Mouse (Mus musculus) myocyte (in vitro differentiated cells): ENCODE results near the gene Gm10837.

Experiments
- E2F4 ChIP-seq: IDR thresholded peaks from one replicate; pipeline ENCODE4 v1.6.1; 2011; ENCODE audit warnings: mild to moderate bottlenecking, control low read depth, moderate library complexity; ENCODE audit not compliant: insufficient read depth
- MAX ChIP-seq: IDR thresholded peaks from one replicate; pipeline ENCODE4 v1.6.1; 2011; ENCODE audit warnings: low read depth, mild to moderate bottlenecking, control low read depth
- POLR2A ChIP-seq: IDR thresholded peaks from one replicate; pipeline ENCODE4 v1.6.1; 2011; ENCODE audit warnings: low read depth, mild to moderate bottlenecking, control low read depth, moderate library complexity; ENCODE audit not compliant: insufficient read length

DNA sequence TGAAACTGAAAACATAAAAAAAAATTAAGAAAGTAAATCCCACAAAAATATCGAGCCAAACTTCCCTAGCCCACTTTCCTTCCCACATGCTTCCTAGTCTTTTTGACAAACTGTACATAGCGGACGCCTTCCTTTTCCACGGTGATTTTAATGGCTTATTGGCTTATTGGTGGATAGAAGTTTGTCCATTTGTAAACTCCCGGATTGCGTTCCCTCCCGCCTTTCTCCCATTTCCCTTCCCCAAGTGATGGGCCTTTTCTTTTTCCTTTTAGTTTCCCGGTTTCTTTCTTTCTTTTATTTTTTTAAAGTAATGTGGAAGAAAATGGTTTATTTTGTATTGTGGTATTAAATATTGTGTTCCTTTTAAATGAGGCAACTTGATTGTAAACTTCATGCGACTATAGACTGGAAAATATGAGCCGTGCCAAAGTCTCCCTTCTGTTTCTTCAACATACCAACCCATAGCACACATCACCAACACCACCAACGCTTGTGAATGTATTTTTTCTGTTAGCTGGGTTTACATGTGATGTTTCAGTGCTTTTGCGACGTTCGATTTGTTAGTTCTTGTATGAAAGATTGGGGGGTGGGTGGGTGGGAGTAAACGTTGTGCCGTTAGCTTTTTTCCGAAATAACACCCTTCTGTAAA, 10.8 kb upstream of the Gm10837 start:
- no peak for TF ChIP-seq E2F4
- no peak for TF ChIP-seq POLR2A
- no peak for TF ChIP-seq MAX
